Mouse (Mus musculus): Measurements from ENCODE around the gene Hdac7.

DNA sequence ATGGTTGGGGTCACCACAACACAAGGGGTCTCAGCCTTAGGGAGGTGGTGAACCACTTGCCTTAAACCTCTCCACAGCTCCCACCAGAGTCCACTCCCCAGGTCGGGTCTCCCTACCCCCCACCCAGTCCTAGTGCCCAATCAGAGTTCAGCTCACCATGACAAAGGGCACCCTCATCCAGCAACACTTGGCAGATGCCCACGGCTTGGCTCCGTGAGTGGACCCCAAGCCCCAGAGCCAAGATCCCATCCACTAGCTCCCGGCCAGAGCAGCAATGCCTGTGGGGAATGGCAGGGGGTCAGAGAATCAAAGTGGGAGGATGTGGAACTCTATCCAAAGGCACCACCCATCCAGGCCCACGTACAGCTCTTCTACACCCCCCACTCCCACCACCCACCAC is 83.3 kb downstream of the Hdac7 start:
- TF ChIP-seq POLR2A (IDR thresholded peaks at IDR 0.05; ENCODE audit: borderline replicate concordance, control insufficient read depth, low read depth, low read length) (no peak), CTCF (IDR thresholded peaks at IDR 0.05; ENCODE audit: control insufficient read depth, insufficient read depth, low read length) (no peak)
